Mouse (Mus musculus) layer of hippocampus, adult 11-12 months (tissue): ENCODE results near the gene Rhbdf1.

Experiments used
- DNase-seq: peaks from one replicate; pipeline ENCODE4 v3.0.0; 2022; ENCODE audit warnings: low spot score

The Rhbdf1 gene

DNA sequence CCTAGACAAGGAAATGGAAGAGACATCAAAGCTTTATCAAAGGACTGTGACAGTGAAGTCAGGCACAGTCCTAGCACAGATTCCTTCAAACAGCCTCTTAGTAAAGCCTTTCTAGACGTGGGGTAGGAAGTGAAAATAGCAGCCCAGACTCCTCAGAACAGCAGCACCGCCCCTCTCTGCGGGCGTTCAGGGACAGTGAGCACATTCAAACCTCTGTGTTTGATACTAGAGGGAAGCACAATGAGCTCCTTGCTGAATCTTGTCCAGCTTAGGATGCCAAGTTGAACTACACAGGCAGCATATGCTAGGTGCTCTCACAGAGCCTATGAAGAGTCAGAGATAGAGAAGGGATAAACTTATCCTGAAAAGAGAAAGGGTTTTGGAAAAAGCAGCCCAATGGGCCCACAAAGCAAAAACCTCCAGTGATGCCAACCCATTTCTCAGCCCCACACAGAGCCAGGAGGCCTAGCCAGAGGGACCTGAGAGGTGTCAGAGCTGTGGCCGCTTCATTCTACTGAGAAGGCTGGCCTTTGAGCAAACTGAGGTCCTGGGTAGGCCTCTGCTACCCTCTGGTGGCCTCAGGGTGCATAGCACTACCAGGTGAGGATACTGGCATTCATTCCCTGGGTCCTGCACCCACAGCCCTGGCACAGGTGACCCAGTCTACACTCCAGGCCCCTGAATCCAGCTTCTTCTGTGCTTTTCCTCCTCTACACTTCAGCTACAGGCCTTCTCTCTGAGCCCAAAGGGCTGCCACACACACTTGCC is 16.2 kb upstream of the Rhbdf1 start:
- peak; percentile 80 for DNase-seq

DNA sequence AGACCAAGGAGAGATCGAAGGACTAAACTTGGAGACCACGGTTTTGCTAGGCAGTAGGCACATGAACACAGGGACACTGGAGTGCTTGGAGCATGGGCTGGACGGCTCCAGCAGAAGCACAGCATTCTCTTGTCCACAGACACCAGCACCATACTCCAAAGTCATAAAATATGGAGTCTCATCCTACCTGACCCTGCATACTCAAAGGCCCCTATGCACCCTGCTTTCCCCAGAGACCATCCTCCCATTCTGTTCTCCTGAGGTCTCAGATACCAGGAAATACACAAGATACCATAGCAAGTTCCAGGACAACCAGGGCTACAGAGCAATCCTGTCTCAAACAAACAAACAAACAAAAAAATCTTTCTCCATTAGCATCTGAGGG is 15.3 kb upstream of the Rhbdf1 start:
- no peak for DNase-seq

DNA sequence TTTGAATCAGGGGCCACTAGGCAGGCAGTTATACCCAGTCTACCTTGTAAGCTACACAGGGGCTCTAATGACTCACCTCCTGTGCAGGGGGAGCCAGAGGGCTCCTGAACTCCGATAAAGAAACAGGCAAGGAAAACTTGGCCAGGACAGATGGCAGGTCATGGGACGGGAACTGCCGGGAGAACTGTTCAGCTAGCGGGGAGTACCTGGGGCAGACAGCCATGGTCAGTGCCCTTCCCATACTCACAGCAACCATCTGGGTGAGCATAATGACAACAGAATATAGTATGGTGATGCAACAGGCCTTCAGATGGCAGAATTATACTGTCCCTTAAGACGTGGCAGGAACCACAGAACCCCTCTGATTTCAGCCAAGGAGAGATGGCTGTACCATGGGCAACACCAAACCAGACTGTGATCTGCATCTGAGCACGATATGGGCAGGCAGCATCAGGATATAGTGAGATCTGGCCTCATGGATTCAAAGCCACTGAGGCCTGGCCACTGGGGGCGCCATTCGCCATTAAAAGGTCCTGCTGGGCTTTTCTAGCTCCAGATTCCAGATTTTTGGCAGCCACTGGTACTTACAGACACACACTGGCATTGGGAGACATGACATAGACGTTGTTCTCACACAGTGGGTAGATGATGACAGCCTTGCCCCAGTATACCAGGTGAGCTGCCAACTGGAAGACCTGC is 14.8 kb upstream of the Rhbdf1 start:
- peak; percentile 66 for DNase-seq

DNA sequence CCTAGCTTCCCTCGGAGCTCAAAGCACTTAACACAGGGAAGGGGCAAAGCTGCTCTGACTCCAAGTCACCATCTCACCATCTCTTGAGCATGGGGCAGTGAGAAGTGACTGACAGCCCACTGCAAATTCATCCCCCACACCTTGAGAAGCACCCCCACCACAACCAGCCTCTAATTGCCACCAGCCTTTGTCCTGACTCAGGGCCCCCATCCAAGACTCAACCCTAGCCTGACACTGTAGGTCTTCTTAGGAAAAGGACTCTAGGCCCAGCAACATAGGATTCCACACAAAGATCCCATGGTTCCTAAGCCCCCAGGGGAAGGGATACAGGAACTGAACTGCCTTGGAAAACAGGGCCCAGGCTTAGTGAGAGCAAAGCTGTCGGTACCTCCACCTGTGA is 14.0 kb upstream of the Rhbdf1 start:
- no peak for DNase-seq

DNA sequence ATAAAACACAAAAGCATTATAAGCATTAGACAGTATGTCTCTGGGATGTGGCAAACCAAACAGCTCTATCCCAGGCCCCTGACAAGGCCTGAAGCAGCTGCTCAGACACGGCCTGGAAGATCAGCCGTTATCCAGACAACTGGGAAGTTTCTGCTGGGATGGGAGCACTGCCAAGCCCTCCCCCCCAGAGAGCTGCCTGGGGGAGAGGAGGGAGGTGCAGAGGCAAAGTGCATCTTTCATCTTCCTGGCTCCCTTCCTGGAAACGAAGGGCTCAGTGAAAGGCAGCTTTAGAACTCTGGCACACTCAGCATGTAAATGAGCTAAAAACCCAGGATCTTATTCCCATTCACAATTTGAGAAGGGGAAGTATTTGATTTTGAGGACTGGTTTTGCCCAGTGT is 13.5 kb upstream of the Rhbdf1 start:
- DNase-seq: peak; percentile 57

DNA sequence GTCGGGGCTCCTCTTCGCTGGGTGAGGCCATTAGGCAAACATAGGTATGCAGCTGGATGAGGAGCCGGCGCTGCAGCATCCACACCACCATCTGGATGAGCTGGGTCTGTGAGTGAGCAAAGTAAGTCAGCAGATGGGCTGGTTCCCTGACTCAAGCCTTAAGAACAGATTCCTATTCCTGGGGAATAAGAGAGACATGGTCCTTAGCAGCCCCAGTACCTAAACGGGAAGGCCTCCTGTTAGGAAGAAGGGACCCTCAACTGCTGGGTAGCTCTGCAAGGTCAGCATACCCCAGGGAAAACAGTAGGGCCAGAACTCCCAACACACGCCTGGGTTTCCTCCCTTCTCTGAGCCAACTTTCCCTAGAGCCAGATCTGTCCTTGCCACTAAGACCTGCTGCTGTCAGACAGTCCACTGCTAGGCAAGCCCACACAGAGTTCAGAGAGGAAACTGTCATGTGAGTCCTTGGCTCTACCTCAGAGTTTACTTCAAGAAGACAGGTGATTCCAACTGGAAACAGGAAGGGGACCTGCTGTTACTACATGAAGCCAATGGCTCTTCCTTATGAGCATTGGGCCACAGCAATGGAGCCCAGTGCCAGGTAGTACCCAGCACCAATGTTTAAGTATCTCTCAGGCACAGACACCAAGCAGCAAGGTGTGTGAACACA is 12.9 kb upstream of the Rhbdf1 start:
- no peak for DNase-seq

DNA sequence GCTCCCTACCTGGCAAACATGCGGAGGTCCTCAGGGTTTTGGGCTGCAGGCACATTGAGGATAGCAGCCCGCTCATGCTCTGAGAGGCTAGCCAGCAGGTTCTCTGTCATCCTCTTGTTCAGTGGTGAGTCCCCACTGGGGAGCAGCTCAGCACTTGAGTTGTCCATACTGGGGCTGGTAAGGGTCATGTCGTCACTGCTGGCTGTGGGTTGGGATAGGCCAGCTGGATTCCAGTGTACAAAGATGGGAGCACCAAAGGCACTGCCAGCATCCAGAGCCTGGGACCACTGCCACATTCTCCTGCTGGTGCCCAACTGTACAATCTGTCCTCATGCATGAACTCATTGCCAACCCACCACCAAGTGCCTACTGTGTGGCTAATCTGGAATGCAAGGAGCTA is 11.8 kb upstream of the Rhbdf1 start:
- peak; percentile 48 for DNase-seq

DNA sequence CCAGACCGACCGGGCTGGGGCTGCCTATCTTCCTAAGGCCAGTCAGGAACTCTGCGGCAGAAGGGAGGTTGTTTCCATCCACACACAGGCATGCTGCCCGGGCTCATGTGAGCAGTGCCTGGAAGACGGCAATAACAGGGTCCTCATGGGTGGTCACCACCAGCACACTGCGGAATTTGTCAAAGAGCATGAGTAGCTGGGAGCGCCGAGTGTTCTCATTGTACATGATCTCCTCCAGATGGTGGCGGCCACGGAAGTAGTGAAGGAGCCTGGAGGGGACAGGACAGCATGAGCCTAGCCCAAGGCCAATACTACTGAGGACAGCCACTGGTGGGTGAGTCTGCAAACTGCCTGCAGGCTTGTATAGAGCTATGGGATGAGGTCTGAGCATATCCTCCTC is 10.7 kb upstream of the Rhbdf1 start:
- DNase-seq: no peak

DNA sequence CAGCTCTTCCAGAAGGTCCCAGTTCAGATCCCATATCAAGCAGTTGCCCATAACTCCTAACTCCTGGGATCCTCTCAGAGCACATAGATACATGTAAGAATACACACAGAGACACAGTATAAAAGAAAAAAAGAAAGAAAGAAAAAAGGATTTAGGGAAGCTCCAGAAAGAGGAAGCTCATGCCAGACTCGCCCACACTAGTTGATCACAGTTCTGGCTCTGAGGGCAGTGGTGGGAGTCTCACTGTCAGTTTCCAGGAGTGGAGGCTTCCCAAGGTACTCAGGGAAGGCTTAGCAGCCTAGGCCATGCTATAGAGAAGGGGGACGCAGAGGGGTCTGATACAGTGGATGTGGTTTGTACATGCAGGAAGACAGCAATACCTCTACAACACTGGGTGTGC is 9.0 kb upstream of the Rhbdf1 start:
- peak; percentile 49 for DNase-seq

DNA sequence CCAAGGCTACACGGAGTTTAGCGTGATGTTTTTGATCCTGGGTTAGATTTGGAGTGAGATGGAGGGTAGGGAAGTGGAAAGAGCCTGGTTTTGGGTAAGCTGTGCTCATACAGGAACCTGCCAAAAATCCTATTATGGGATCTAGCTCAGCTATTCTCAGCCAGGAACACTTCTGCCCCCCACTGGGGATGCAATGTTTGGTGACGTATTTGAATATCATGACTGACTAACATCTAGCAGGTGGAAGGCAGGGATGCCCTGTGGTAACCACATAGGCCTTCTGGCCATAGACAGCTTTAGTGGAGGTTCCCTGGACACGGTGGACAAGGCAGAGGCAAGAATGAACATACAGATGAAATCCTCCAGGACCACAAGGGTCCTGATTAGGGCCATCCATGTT is 8.1 kb upstream of the Rhbdf1 start:
- peak; percentile 65 for DNase-seq

DNA sequence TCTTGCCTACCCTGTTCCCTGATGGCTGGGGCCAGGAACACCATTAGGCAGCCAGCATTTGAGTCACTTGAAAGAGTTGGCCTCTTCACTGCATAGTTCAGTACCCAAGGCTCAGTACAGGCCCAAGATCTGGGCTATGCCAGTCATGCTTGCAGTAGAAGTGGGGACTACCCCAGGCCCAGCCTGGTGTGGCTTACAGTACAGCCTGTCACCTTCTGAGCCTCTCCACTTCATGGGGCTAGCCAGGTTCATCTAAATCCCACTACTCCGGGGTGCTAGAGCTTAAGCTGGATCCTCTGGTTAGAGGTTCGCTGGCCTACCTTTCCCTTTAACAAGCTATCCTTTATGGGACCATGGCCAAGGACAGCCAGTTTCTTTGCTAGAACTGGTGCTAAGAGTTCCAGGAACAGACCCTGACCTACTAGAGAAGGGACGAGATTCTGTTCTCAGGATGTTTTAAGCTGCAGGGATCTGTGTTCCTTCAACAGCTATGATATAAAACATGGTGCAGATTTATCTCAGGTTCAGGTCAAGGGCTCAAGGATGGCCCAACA is 6.3 kb upstream of the Rhbdf1 start:
- no peak for DNase-seq

DNA sequence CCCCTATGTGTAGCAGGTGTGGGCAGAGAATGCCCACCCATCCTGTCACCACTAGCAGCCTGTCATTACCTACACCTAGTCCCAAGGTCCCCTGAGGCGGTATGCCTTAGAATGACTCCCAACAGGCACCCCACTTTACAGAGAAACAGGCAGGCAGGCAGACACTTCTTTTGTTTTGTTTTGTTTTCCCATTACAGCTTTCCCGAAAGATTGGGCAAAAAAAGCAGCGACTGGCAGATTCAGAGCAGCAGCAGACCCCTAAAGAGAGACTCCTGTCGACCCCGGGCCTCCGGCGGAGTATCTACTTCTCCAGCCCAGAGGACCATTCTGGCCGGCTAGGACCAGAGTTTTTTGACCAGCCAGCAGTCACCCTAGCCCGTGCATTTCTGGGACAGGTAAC is 5.5 kb upstream of the Rhbdf1 start:
- no peak for DNase-seq

DNA sequence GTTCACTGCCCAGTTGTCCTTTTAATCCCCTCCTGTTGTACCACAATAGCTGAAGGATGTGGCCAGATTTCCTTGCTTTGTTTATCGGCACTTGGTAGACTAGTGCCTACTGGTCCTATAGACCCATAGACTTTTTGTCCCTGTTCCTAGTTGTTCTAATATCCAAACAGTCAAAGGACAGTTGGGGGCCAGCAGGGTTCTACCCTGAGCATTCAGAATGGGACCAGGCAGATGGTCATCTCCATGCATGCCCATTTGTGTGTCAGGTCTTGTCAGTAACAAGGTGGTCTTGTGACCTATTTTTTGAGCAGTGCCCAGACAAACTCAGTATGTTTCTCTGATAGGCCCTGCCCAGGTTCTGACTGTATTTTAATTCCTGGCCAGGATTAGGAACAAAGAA is 4.9 kb upstream of the Rhbdf1 start:
- no peak for DNase-seq

DNA sequence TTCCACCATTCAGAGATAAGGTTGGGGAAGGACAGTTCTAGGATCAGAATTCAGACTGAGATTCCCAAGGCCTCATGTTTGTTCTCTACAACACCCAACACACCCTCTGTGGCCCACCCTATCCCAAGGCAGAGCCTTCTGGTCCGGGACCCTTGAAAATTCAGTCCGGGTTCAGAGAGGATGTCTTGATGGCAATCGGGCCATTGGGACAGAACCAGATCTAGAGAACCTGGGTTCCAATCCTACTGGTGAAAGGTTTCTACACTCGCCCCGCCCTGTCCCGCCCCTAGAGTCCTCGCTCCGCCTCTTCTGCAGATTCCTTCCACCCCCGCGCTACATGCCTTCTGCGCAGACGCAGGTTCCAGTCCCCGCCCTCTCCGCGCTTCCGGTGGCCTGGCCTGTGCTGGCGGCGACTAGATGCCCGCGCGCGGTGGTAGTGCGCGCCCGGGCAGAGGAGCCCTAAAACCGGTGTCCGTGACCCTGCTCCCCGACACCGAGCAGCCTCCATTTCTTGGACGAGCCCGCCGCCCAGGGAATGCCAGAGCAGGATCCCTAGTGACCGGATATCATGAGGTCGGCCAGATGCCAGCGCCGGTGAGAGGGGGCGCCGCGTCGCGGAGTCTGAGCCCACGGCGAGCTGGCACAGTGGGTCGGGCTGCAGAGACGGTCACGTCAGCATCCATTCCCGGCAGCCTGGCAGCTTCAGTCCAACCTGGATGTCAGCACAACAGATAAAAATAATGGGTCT is 4.2 kb upstream of the Rhbdf1 start, which contains the start of gene Mpg:
Gene Mpg, plus strand, starts transcription at position 382 of the 748 bp plus-strand sequence.
- peak; percentile 89 for DNase-seq

DNA sequence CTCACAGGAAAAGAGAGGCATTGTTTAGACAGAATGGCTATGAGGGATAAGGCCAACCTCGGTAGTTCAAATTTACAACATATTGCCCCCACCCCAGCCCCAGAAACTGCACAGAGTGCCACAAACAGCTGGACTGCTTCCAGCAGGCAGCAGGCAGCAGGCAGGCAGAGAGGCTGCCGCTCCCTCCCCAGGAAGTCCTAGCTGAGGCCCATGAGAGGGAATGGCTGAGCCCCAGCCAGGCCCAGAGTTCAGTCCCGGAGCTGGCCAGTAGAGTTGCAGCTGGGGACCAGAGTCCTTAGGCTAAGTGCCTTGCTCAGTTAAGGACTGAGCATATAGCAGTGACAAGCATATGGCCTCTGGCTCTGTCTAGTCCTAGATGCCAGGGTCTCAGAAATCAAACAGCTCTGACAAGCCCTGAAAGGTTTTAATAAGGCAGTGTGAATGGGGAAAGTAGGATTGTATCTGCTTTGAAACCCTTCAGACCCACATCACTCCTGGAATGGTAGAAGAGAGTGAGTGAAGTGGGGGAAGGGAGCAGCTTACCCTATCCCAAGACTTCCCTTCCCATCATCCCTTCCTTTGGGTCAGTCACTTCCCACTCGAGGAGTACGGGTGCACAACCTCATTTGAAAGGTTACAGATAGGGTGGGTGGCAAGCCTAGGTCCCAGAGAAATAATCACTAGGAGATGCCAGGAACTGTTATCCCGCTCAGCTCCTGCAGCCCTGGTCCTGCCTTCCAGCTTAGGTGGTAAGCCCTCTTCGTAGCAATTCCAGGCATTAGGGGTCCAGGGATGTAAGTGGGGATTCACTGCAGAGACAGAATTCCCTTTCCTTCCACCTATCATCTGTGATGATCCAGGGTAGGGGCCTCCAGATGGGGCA is 3.4 kb upstream of the Rhbdf1 start:
- no peak for DNase-seq

DNA sequence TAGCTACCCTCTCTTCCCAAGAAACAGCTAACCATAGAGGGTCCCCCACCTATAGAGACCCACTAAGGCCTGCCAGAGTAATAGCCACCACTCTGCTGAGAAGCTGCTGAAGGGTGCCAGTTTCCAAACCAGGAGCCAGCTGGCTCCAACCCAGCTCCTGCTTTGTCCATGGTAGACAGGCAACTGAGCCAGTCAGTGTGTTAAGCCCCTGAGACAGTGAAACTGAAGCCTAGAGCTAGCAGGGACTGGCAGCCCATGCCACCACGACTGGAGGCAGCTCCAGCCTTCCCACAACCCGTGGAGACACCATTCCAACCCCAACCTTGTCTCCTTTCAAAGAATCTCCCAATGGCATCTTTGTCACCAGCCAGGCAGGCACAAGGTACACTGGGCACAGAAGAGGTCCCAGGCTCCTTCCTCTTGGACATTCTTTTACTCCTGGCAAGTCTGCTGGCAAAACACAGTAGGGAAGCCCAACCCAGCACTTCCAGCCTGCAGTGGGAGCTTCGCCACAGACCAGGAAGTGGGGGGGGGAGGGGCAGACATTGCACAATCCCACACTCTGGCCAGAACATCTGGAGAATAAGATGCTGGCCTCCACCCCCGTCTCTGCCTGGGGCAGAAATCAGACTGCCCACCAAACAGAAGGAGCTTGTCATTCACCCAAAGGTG is 2.5 kb upstream of the Rhbdf1 start:
- peak; percentile 65 for DNase-seq

DNA sequence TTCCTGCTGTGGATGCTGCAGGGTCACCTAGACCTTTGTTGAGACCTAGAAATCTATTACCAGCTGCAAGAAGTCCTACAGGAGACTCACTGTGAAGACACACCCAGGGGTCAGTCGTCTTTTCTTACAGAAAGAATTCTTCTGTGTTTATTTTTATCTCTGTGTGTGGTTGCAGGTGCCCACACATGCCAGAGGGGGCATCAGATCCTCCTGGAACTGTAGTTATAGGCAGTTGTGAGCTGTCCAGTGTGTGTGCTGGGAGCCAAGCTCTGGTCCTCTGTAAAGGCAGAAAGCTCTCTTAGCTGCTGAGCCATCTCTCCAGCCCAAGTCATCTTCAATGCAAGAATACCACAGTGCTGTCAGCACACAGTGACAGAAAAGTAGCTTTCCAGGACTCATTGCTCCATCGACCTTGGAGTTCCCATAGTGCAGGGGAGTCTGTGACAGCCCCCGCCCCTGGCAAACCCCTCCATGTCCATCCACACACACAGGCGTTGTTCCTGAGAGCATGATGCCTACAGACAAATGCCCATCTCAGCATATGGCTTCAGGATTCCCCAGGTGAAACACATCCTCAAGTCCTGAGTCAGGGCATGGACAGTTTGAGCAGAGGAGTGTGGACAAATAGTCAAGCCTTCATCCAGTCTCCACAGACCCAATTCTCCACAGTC is 1.3 kb upstream of the Rhbdf1 start:
- no peak for DNase-seq

DNA sequence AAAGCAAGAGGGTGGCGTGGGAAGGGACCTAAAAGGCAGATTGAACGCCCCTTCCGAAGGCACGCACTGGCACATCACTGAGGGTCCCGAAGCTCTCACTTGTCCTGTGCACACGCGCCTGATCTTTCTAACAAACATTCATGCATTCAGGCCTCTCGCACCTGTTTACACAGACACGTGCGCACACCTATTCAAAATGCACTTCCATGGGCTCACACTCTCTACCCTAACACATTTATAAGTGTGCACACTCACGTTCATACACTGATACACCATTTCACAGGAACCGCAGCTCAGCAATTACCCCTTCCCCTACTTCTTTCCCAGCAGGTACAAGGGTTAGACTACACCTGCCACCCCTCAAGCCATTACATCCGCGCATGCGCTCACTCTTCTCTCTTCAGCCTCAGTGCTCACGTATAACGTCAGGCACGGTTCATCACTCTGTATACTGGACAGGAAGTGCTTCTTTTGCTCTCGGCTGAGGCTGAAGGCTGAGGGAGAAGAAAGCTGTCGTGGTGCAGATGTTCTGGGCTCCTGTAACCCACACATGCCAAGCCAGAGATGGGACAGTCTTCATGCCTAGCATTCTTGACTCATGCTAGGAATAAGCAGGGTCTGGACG is 582 bp upstream of the Rhbdf1 start:
- no peak for DNase-seq

DNA sequence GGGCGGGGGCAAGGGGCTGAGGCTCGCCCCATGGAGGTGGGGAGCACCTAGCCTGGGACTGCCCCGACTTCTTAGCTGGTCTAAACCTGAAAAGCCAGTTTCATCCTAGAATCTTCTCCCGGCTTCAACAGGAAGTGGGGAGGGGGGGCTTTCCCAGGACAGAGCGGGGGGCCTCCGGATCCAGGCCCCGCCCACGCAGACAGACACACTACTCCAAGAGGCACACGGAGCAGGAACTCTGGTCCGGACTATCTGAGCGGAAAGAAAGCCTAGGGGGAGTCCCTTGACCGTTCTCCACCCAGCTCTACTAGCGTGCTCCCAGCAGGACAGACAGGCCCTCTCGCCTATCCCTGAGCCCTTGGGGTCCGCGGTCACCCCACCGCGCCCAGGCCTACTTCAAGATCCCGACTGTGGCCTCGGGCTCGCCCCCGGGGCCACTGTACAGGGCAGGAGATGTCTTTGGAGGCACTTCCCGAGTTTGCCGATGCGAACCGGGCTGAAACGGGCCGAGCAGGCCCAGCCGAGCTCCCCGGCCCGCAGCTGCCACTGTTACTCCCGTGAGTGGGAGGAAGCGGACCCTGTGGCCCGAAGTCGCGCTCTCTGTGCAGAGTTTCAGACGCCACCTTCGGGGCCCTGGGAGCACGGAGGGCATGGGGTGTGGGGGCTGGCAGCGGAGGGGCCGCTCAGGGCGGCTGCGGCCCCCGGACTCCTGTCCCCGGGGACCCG is 712 bp downstream of the Rhbdf1 start:
- DNase-seq: no peak
